Mouse (Mus musculus): ENCODE results near the gene Armc2. TPM values are rescaled to one million over a fixed set of nuclear protein-coding genes. Genes with fewer than 3 reads are reported as not detected.

Gene Armc2
- polyA plus RNA-seq, 1 experiment from 2014 or later: 1.2 TPM

- H3K36me3 ChIP-seq (ENCODE audit: control insufficient read depth, insufficient read depth): no peaks in the 10 kb centered on the region
- H3K9me3 ChIP-seq (ENCODE audit: control insufficient read depth): no peaks in the 10 kb centered on the region
- H3K4me1 ChIP-seq (replicated peaks; ENCODE audit: control insufficient read depth, insufficient read depth, low read length): 0 out of 2 replicates have a peak, but pooled peaks cover 8% of the 10 kb centered on the region
- TF ChIP-seq CTCF (IDR thresholded peaks at IDR 0.05; ENCODE audit: low read depth): no peak
- H3K4me2 ChIP-seq (replicated peaks; ENCODE audit: low read depth): no peak overlapping the region
- no peak for ATAC-seq
- H3K27me3 ChIP-seq (replicated peaks; ENCODE audit: control insufficient read depth, insufficient read depth, low read length): no peaks in the 10 kb centered on the region; the same call in 1 of the 2 replicates
- no peak overlapping the region for H3K9ac ChIP-seq (ENCODE audit: low read depth, low read length)
- no peak overlapping the region for H3K27ac ChIP-seq (ENCODE audit: low read depth, low read length)
- 79% methylated on average over 5 of the region's 5 CpGs for WGBS
- no peak overlapping the region for H3K4me3 ChIP-seq (ENCODE audit: low read depth, low read length)
Observed at GRCm38 (mm10) chr10:41932943-41933342, 85.3 kb downstream of the Armc2 start.

DNA sequence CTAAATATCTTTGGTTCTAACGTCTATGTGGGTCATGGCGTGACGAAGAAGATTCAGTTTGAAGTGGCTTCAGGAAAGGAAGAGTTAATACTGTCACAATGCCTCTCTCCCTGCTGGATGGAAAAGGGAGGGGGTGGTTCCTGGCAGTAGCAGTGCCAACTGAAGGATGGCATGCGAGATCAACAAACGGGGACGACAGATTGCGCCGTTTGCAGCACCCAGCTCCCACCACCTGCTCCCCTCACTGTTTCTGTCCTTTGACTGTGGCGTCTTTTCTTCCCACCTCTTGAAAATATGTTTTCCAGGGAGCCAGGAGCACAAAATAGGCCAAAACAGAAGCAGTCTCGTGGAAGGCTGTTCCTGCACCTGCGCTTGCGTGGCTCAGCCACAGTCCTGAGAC lies 86.3 kb downstream of the Armc2 start:
- ATAC-seq: no peak
- H3K4me1 ChIP-seq (replicated peaks; ENCODE audit: control insufficient read depth, insufficient read depth, low read length): 0 out of 2 replicates have a peak, but pooled peaks cover 8% of the 10 kb centered on the region
- H3K4me2 ChIP-seq (replicated peaks; ENCODE audit: low read depth): no peak overlapping the region
- TF ChIP-seq CTCF (IDR thresholded peaks at IDR 0.05; ENCODE audit: low read depth): no peak
- 81% methylated on average over 12 of the region's 12 CpGs for WGBS
- H3K9ac ChIP-seq (ENCODE audit: low read depth, low read length): no peak overlapping the region
- no peak overlapping the region for H3K4me3 ChIP-seq (ENCODE audit: low read depth, low read length)
- H3K36me3 ChIP-seq (ENCODE audit: control insufficient read depth, insufficient read depth): no peaks in the 10 kb centered on the region
- no peak overlapping the region for H3K27ac ChIP-seq (ENCODE audit: low read depth, low read length)
- H3K27me3 ChIP-seq (replicated peaks; ENCODE audit: control insufficient read depth, insufficient read depth, low read length): no peaks in the 10 kb centered on the region; the same call in 1 of the 2 replicates
- no peaks in the 10 kb centered on the region for H3K9me3 ChIP-seq (ENCODE audit: control insufficient read depth)

- no peaks in the 10 kb centered on the region for H3K36me3 ChIP-seq (ENCODE audit: control insufficient read depth, insufficient read depth)
- no peaks in the 10 kb centered on the region for H3K9me3 ChIP-seq (ENCODE audit: control insufficient read depth)
- H3K4me2 ChIP-seq (replicated peaks; ENCODE audit: low read depth): no peak overlapping the region
- H3K27ac ChIP-seq (ENCODE audit: low read depth, low read length): no peak overlapping the region
- no peaks in the 10 kb centered on the region; the same call in 1 of the 2 replicates for H3K27me3 ChIP-seq (replicated peaks; ENCODE audit: control insufficient read depth, insufficient read depth, low read length)
- H3K4me3 ChIP-seq (ENCODE audit: low read depth, low read length): no peak overlapping the region
- H3K9ac ChIP-seq (ENCODE audit: low read depth, low read length): no peak overlapping the region
- 0 out of 2 replicates have a peak, but pooled peaks cover 5% of the 10 kb centered on the region for H3K4me1 ChIP-seq (replicated peaks; ENCODE audit: control insufficient read depth, insufficient read depth, low read length)
- no peak for TF ChIP-seq CTCF (IDR thresholded peaks at IDR 0.05; ENCODE audit: low read depth)
- whole genome bisulfite sequencing: 67% methylated on average over 4 of the region's 4 CpGs
- no peak for ATAC-seq
Observed at GRCm38 (mm10) chr10:41930966-41931365, 87.3 kb downstream of the Armc2 start.

GRCm38 (mm10) chr10:41926726-41927125 lies 91.5 kb downstream of the Armc2 start:
- no peak overlapping the region for H3K4me3 ChIP-seq (ENCODE audit: low read depth, low read length)
- no peak for ATAC-seq
- WGBS: 89% methylated on average over 14 of the region's 14 CpGs
- H3K27ac ChIP-seq (ENCODE audit: low read depth, low read length): no peak overlapping the region
- no peak overlapping the region for H3K4me2 ChIP-seq (replicated peaks; ENCODE audit: low read depth)
- TF ChIP-seq CTCF (IDR thresholded peaks at IDR 0.05; ENCODE audit: low read depth): no peak
- H3K36me3 ChIP-seq (ENCODE audit: control insufficient read depth, insufficient read depth): no peaks in the 10 kb centered on the region
- no peaks in the 10 kb centered on the region for H3K4me1 ChIP-seq (replicated peaks; ENCODE audit: control insufficient read depth, insufficient read depth, low read length)
- no peaks in the 10 kb centered on the region for H3K27me3 ChIP-seq (replicated peaks; ENCODE audit: control insufficient read depth, insufficient read depth, low read length)
- H3K9ac ChIP-seq (ENCODE audit: low read depth, low read length): no peak overlapping the region
- H3K9me3 ChIP-seq (ENCODE audit: control insufficient read depth): no peaks in the 10 kb centered on the region

GRCm38 (mm10) chr10:41912290-41912994 lies 105.8 kb downstream of the Armc2 start:
- WGBS: 64% methylated on average over 8 of the region's 8 CpGs
- Histone ChIP-seq H3K27ac (ENCODE audit: low read depth, low read length) (no peak overlapping the region), H3K4me3 (ENCODE audit: low read depth, low read length) (no peak overlapping the region), H3K27me3 (replicated peaks; ENCODE audit: control insufficient read depth, insufficient read depth, low read length) (no peaks in the 10 kb centered on the region), H3K9ac (ENCODE audit: low read depth, low read length) (no peak overlapping the region), H3K4me1 (replicated peaks; ENCODE audit: control insufficient read depth, insufficient read depth, low read length) (no peaks in the 10 kb centered on the region), H3K9me3 (ENCODE audit: control insufficient read depth) (no peaks in the 10 kb centered on the region), H3K36me3 (ENCODE audit: control insufficient read depth, insufficient read depth) (peaks cover 8% of the 10 kb centered on the region; the same call in 1 of the 2 replicates), H3K4me2 (replicated peaks; ENCODE audit: low read depth) (no peak overlapping the region)
- no peak for TF ChIP-seq CTCF (IDR thresholded peaks at IDR 0.05; ENCODE audit: low read depth)
- ATAC-seq: no peak

GRCm38 (mm10) chr10:41908899-41909298 lies 109.3 kb downstream of the Armc2 start:
- no peak overlapping the region for H3K4me2 ChIP-seq (replicated peaks; ENCODE audit: low read depth)
- H3K9ac ChIP-seq (ENCODE audit: low read depth, low read length): no peak overlapping the region
- no peak for ATAC-seq
- WGBS: 81% methylated on average over 6 of the region's 6 CpGs
- peaks cover 41% of the 10 kb centered on the region for H3K36me3 ChIP-seq (ENCODE audit: control insufficient read depth, insufficient read depth)
- TF ChIP-seq CTCF (IDR thresholded peaks at IDR 0.05; ENCODE audit: low read depth): no peak
- H3K9me3 ChIP-seq (ENCODE audit: control insufficient read depth): no peaks in the 10 kb centered on the region
- H3K27me3 ChIP-seq (replicated peaks; ENCODE audit: control insufficient read depth, insufficient read depth, low read length): no peaks in the 10 kb centered on the region
- no peaks in the 10 kb centered on the region for H3K4me1 ChIP-seq (replicated peaks; ENCODE audit: control insufficient read depth, insufficient read depth, low read length)
- no peak overlapping the region for H3K4me3 ChIP-seq (ENCODE audit: low read depth, low read length)
- H3K27ac ChIP-seq (ENCODE audit: low read depth, low read length): no peak overlapping the region

Measured in intestine, postnatal 0 days (tissue).